Mouse (Mus musculus): ENCODE data around the gene Rassf4.
A peak's percentile ranks its signal among the peaks of the same experiment; 100 is the strongest.
"Not testable (repeated sequence)": the region's sequence is repeated elsewhere in the genome, so short reads cannot be mapped to it uniquely, and the experiment has no call there.

Rassf4 gene

GRCm38 (mm10) chr6:116635251-116636180 lies 38.2 kb downstream of the Rassf4 start:
- no peak for DNase-seq (ENCODE audit: low spot score)

GRCm38 (mm10) chr6:116633741-116634695 lies 39.7 kb downstream of the Rassf4 start:
- DNase-seq (ENCODE audit: low spot score), result no peak

GRCm38 (mm10) chr6:116632129-116632528 lies 41.6 kb downstream of the Rassf4 start:
- no peak for DNase-seq (ENCODE audit: low spot score)

- no peak for DNase-seq (ENCODE audit: low spot score)
Observed at GRCm38 (mm10) chr6:116629766-116630165, 44.0 kb downstream of the Rassf4 start.

- peak; percentile 80 for DNase-seq (ENCODE audit: low spot score)
Observed at GRCm38 (mm10) chr6:116628539-116629171, 45.1 kb downstream of the Rassf4 start, which contains the start of gene Zfp422. TSS of gene Zfp422 (minus strand) at chr6:116628999.

- DNase-seq (ENCODE audit: low spot score), result no peak
Observed at GRCm38 (mm10) chr6:116628095-116628494, 45.7 kb downstream of the Rassf4 start.

GRCm38 (mm10) chr6:116626417-116626816 lies 47.3 kb downstream of the Rassf4 start:
- not testable (repeated sequence) for DNase-seq (ENCODE audit: low spot score)

- no peak for DNase-seq (ENCODE audit: low spot score)
Observed at GRCm38 (mm10) chr6:116621318-116622023, 52.3 kb downstream of the Rassf4 start.

- DNase-seq (ENCODE audit: low spot score), result no peak
Observed at GRCm38 (mm10) chr6:116618073-116618472, 55.7 kb downstream of the Rassf4 start.

- no peak for DNase-seq (ENCODE audit: low spot score)
Observed at GRCm38 (mm10) chr6:116615719-116616118, 58.0 kb downstream of the Rassf4 start.

GRCm38 (mm10) chr6:116607230-116607629 lies 66.5 kb downstream of the Rassf4 start:
- DNase-seq (ENCODE audit: low spot score), result no peak

- DNase-seq (ENCODE audit: low spot score), result not testable (repeated sequence)
Observed at GRCm38 (mm10) chr6:116600969-116601368, 72.8 kb downstream of the Rassf4 start.

GRCm38 (mm10) chr6:116584095-116584494 lies 89.7 kb downstream of the Rassf4 start, which contains the start of gene Olfr215:
TSS of gene Olfr215 (minus strand) at chr6:116584195.
- DNase-seq (ENCODE audit: low spot score), result no peak
